Mouse (Mus musculus) cerebellum, adult 2 months (tissue): ENCODE measurements around the gene Ptgdr. TPM values are rescaled to one million over a fixed set of nuclear protein-coding genes. Genes with fewer than 3 reads are reported as not detected.
"Not testable (repeated sequence)": the region's sequence is repeated elsewhere in the genome, so short reads cannot be mapped to it uniquely, and the experiment has no call there.

Experiments
- DNase-seq, 2 experiments: peaks; one replicate each; pipeline ENCODE4 v3.0.0; 2021
- H3K27ac ChIP-seq: fragments of 200-500 bp; 2 replicates; pipeline ENCODE4 v1.5.1; 2012; ENCODE audit warnings: low read length, control low read depth, inconsistent platforms; ENCODE audit not compliant: insufficient read depth
- H3K27me3 ChIP-seq: fragments of 200-500 bp; 2 replicates; pipeline ENCODE4 v1.6.1; 2012; ENCODE audit warnings: inconsistent platforms, mild to moderate bottlenecking, low read length, moderate library complexity; ENCODE audit not compliant: control insufficient read depth, insufficient read depth
- H3K4me1 ChIP-seq: fragments of 200-500 bp; 2 replicates; pipeline ENCODE4 v1.6.1; 2011; ENCODE audit warnings: low read length; ENCODE audit not compliant: control insufficient read depth, insufficient read depth
- H3K4me3 ChIP-seq: fragments of 200-500 bp; replicated peaks from 2 replicates; pipeline ENCODE3; 2011; ENCODE audit warnings: mild to moderate bottlenecking, low read depth, low read length, control low read depth; ENCODE audit not compliant: insufficient read depth
- CTCF ChIP-seq: fragments of 200-500 bp; IDR thresholded peaks from 2 replicates; pipeline ENCODE4 v1.5.1; 2011; ENCODE audit warnings: low read depth, mild to moderate bottlenecking, control low read depth, low read length, moderate library complexity, borderline replicate concordance; ENCODE audit not compliant: insufficient read depth
- POLR2A ChIP-seq: fragments of 200-500 bp; IDR thresholded peaks from 2 replicates; pipeline ENCODE4 v1.6.1; 2011; ENCODE audit warnings: low read length, control low read depth, borderline replicate concordance; ENCODE audit not compliant: insufficient read depth
- WGBS: fragments of 180-500 bp; shearing (Covaris S2); methylation state at CpG from one replicate; pipeline ENCODE4 v1.1.7; 2018; 5-methylcytosine and 5-hydroxymethylcytosine counted together
- polyA plus RNA-seq: library from polyadenylated mRNA; depleted of rRNA; stranded (reverse); fragments of >200 nt; gene quantifications from 2 replicates; pipeline ENCODE4 v1.2.3, GENCODE M21; 2012; rRNA removed

Gene Ptgdr
- polyA plus RNA-seq, result 0.26 and 0.32 TPM in 2 replicates

- Histone ChIP-seq H3K4me1 (no peaks in the 10 kb centered on the region; the same call in 1 of the 2 replicates), H3K27ac (no peak within 1 kb of the TSS), H3K4me3 (no peak within 1 kb of the TSS), H3K27me3 (no peaks in the 10 kb centered on the region; the same call in 1 of the 2 replicates)
- no peak for TF ChIP-seq CTCF
- TF ChIP-seq POLR2A, result no peak
- no peak for DNase-seq
- WGBS, result 2% methylated on average over 32 of the region's 32 CpGs
Measured at GRCm38 (mm10) chr14:44858868-44859613, at the start of gene Ptgdr. TSS of gene Ptgdr (minus strand) at chr14:44859375.

GRCm38 (mm10) chr14:44907774-44908173 lies 48.6 kb upstream of the Ptgdr start:
- no peak for DNase-seq
- no peaks in the 10 kb centered on the region for H3K4me1 ChIP-seq
- 88% methylated on average over 5 of the region's 5 CpGs for WGBS
- no peak overlapping the region for H3K27ac ChIP-seq
- H3K4me3 ChIP-seq, result no peak overlapping the region
- H3K27me3 ChIP-seq, result no peaks in the 10 kb centered on the region
- TF ChIP-seq CTCF, result no peak
- TF ChIP-seq POLR2A, result no peak

- Histone ChIP-seq H3K4me3 (no peak overlapping the region), H3K27me3 (no peaks in the 10 kb centered on the region), H3K4me1 (no peaks in the 10 kb centered on the region), H3K27ac (no peak overlapping the region)
- no peak for DNase-seq
- 81% methylated on average over 4 of the region's 4 CpGs for WGBS
- TF ChIP-seq CTCF (no peak), POLR2A (no peak)
Measured at GRCm38 (mm10) chr14:44904199-44904598, 45.0 kb upstream of the Ptgdr start.

GRCm38 (mm10) chr14:44901735-44902134 lies 42.6 kb upstream of the Ptgdr start:
- not testable (repeated sequence) for H3K27me3 ChIP-seq, H3K27ac ChIP-seq

GRCm38 (mm10) chr14:44891387-44892132 lies 32.4 kb upstream of the Ptgdr start:
- TF ChIP-seq CTCF (no peak), POLR2A (no peak)
- no peaks in the 10 kb centered on the region for H3K4me1 ChIP-seq
- no peak for DNase-seq
- no peak overlapping the region for H3K4me3 ChIP-seq
- no peaks in the 10 kb centered on the region for H3K27me3 ChIP-seq
- 57% methylated on average over 7 of the region's 7 CpGs for WGBS
- H3K27ac ChIP-seq, result no peak overlapping the region

More at GRCm38 (mm10) chr14:44901735-44902134, 42.6 kb upstream of the Ptgdr start:
- H3K4me3 ChIP-seq, DNase-seq, H3K4me1 ChIP-seq: not testable (repeated sequence)

GRCm38 (mm10) chr14:44869686-44870085 lies 10.5 kb upstream of the Ptgdr start:
- no peak for TF ChIP-seq POLR2A
- no peak for TF ChIP-seq CTCF
- 53% methylated on average over 6 of the region's 6 CpGs for WGBS
- no peak overlapping the region for H3K4me3 ChIP-seq
- no peak overlapping the region for H3K27ac ChIP-seq
- DNase-seq, result no peak
- no peaks in the 10 kb centered on the region for H3K27me3 ChIP-seq
- no peaks in the 10 kb centered on the region for H3K4me1 ChIP-seq

- Histone ChIP-seq H3K27ac (no peak overlapping the region), H3K27me3 (no peaks in the 10 kb centered on the region; the same call in 1 of the 2 replicates), H3K4me1 (no peaks in the 10 kb centered on the region), H3K4me3 (no peak overlapping the region)
- TF ChIP-seq CTCF (no peak), POLR2A (no peak)
- 85% methylated on average over 8 of the region's 8 CpGs for WGBS
- no peak for DNase-seq
Measured at GRCm38 (mm10) chr14:44865661-44866060, 6.5 kb upstream of the Ptgdr start.

- Histone ChIP-seq H3K4me1 (no peaks in the 10 kb centered on the region; the same call in 1 of the 2 replicates), H3K27me3 (no peaks in the 10 kb centered on the region; the same call in 1 of the 2 replicates), H3K27ac (no peak overlapping the region), H3K4me3 (no peak overlapping the region)
- no peak for DNase-seq
- TF ChIP-seq CTCF (no peak), POLR2A (no peak)
- WGBS, result 8% methylated on average over 4 of the region's 4 CpGs
Measured at GRCm38 (mm10) chr14:44863086-44863485, 3.9 kb upstream of the Ptgdr start.
